Mouse (Mus musculus): Measurements from ENCODE around the gene Olfr494. TPM values are rescaled to one million over a fixed set of nuclear protein-coding genes. Genes with fewer than 3 reads are reported as not detected.

The Olfr494 gene
- polyA plus RNA-seq (2012; rRNA removed), result not detected in 2 replicates

DNA sequence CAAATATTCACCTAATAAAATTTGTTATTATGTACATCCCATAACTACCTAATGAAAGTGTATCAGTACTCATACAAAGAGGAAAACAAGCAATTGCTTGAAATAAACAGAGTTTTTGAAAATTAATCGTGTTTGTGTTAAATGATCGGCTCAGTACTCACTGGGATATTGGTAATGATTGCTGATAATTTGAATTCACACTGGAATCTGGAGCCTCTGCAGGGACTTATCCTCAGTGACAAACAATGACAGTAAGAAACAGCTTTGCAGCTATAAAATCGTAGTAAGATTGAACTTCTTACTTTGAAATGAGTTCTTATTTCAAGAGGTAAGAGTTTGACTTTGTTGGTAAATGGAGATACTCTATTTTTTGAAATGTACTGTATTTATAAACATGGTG is at the start of gene Olfr494:
Olfr494 (plus strand) TSS at position 301 of the 400 bp plus-strand sequence.

DNA sequence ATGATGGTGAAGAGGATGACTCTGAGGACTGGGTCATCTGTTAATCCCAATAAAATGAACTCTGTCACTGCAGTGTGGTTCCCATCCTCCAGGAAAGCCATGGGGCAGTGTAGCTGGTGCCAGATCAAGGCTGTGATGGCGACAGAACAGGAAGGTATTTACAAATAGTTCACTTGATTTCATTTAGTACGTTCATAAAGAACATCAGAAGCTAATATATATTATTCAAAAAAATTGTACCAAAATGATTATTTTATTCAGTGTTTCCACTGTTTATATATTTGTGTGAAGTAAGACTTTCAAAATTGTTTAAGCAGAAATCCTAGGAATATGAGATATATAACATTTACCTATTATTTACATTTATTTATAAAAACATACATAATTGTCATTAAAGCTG is 41.6 kb upstream of the Olfr494 start, which contains the start of gene Olfr492:
Olfr492 (minus strand) TSS at position 101 of the 400 bp plus-strand sequence.

DNA sequence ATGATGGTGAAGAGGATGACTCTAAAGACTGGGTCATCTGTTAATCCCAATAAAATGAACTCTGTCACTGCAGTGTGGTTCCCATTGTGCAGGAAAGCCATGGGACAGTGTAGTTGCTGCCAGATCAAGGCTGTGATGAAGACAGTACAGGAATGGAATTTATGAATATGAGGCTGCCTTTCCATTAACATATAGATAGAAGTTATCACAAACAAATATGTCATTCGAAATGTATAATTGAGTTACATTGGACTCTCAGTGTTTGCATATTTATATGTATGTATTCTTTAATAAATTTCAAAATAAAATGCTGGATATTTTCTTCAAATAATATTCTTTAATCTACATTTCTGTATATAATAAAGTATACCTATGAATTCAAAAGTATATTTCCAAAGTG is 18.3 kb upstream of the Olfr494 start, which contains the start of gene Olfr493:
Olfr493 (minus strand) TSS at position 101 of the 400 bp plus-strand sequence.

DNA sequence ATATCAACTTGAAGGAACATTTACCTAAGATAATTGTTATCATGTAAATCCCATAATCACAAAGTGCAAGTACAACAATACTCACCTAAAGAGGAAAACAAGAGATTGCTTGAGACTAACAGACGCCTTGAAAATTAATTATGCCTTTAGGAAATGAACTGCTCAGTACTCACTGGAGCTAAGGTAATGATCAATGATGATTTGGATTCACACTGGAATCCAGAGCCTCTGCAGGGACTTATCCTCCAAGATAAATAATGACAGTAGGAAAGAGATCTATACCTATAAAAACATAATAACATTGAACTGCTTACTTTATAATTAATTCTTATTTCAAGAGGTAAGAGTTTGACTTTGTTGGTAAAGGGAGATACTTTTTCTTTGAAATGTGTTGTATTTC is 27.7 kb downstream of the Olfr494 start, which contains the start of gene Olfr495:
Olfr495 (plus strand) TSS at position 301 of the 400 bp plus-strand sequence.

Other genes with a start within 250 kb of the Olfr494 start
- gene Olfr484, start 237.9 kb upstream of the Olfr494 start, polyA plus RNA-seq (2012; rRNA removed), result not detected in 2 replicates
- gene Olfr485, start 205.5 kb upstream of the Olfr494 start, polyA plus RNA-seq (2012; rRNA removed), result not detected in 2 replicates
- gene Olfr486, start 192.6 kb upstream of the Olfr494 start, polyA plus RNA-seq (2012; rRNA removed), result not detected in 2 replicates
- gene Olfr487, start 150.7 kb upstream of the Olfr494 start, polyA plus RNA-seq (2012; rRNA removed), result not detected in 2 replicates
- not detected in 2 replicates for gene Olfr488, start 107.0 kb upstream of the Olfr494 start, polyA plus RNA-seq (2012; rRNA removed)
- not detected in 2 replicates for gene Olfr490, start 76.4 kb upstream of the Olfr494 start, polyA plus RNA-seq (2012; rRNA removed)
- not detected in 2 replicates for gene Olfr491, start 51.9 kb upstream of the Olfr494 start, polyA plus RNA-seq (2012; rRNA removed)
- not detected in 2 replicates for gene Olfr492, start 41.7 kb upstream of the Olfr494 start, polyA plus RNA-seq (2012; rRNA removed)
- not detected in 2 replicates for gene Olfr493, start 18.4 kb upstream of the Olfr494 start, polyA plus RNA-seq (2012; rRNA removed)
- not detected in 2 replicates for gene Olfr495, start 27.8 kb downstream of the Olfr494 start, polyA plus RNA-seq (2012; rRNA removed)
- not detected in 2 replicates for gene Olfr497, start 55.1 kb downstream of the Olfr494 start, polyA plus RNA-seq (2012; rRNA removed)
- not detected in 2 replicates for gene Olfr498, start 100.0 kb downstream of the Olfr494 start, polyA plus RNA-seq (2012; rRNA removed)
- gene Olfr502, start 159.7 kb downstream of the Olfr494 start, polyA plus RNA-seq (2012; rRNA removed), result not detected in 2 replicates
- not detected in 2 replicates for gene Olfr503, start 179.2 kb downstream of the Olfr494 start, polyA plus RNA-seq (2012; rRNA removed)
- gene Olfr504, start 200.5 kb downstream of the Olfr494 start, polyA plus RNA-seq (2012; rRNA removed), result not detected in 2 replicates
- not detected in 2 replicates for gene Olfr506, start 245.5 kb downstream of the Olfr494 start, polyA plus RNA-seq (2012; rRNA removed)